Mouse (Mus musculus) limb, embryonic 15.5 days (tissue): Measurements from ENCODE around the gene Atr. TPM values are rescaled to one million over a fixed set of nuclear protein-coding genes. Genes with fewer than 3 reads are reported as not detected.

Experiments used
- ATAC-seq: fragments of 200-750 bp; cut with Nextera tagmentation; 2 replicates; pipeline ENCODE4 v1.8.0; 2017; ENCODE audit warnings: low read depth, moderate TSS enrichment; ENCODE audit not compliant: insufficient number of reproducible peaks, low FRiP score, low TSS enrichment
- H3K27ac ChIP-seq: fragments of 300-500 bp; sonication (generic); 2 replicates; pipeline ENCODE4 v1.5.1; 2015; ENCODE audit warnings: moderate library complexity, mild to moderate bottlenecking, inconsistent platforms
- H3K27me3 ChIP-seq: fragments of 300-500 bp; sonication (generic); 2 replicates; pipeline ENCODE4 v1.6.1; 2015; ENCODE audit warnings: inconsistent platforms
- H3K36me3 ChIP-seq: fragments of 300-500 bp; sonication (generic); 2 replicates; pipeline ENCODE4 v1.6.1; 2015; ENCODE audit warnings: inconsistent platforms
- H3K4me1 ChIP-seq: fragments of 300-500 bp; sonication (generic); 2 replicates; pipeline ENCODE4 v1.6.1; 2015; ENCODE audit warnings: inconsistent platforms
- H3K4me2 ChIP-seq: fragments of 300-500 bp; sonication (generic); 2 replicates; pipeline ENCODE4 v1.6.1; 2015; ENCODE audit warnings: mild to moderate bottlenecking, inconsistent platforms
- H3K4me3 ChIP-seq: fragments of 300-500 bp; sonication (generic); 2 replicates; pipeline ENCODE4 v1.5.1; 2015; ENCODE audit warnings: mild to moderate bottlenecking, inconsistent platforms
- H3K9ac ChIP-seq: fragments of 300-500 bp; sonication (generic); 2 replicates; pipeline ENCODE4 v1.6.1; 2015; ENCODE audit warnings: inconsistent platforms
- H3K9me3 ChIP-seq: fragments of 300-500 bp; sonication (generic); 2 replicates; pipeline ENCODE4 v1.6.1; 2016; ENCODE audit warnings: inconsistent platforms
- WGBS: fragments of 180-500 bp; shearing (Covaris S2); methylation state at CpG from one replicate; pipeline ENCODE4 v1.1.7; 2015; 5-methylcytosine and 5-hydroxymethylcytosine counted together
- polyA plus RNA-seq: library from polyadenylated mRNA; unstranded; fragments of >200 nt; fragmentation: Nextera tagmentation; extraction: Ambion mirVana; gene quantifications from 2 replicates; pipeline ENCODE4 v1.2.1, GENCODE M21; 2015

Atr gene
- 9.7 and 11.8 TPM in 2 replicates for polyA plus RNA-seq

- peak; percentile 85 for ATAC-seq
- Histone ChIP-seq H3K9ac (peak within 1 kb of the TSS; percentile 67), H3K36me3 (no peaks in the 10 kb centered on the region), H3K4me2 (peak within 1 kb of the TSS; percentile 92), H3K4me1 (peaks cover 5% of the 10 kb centered on the region; the same call in 1 of the 2 replicates), H3K4me3 (peak within 1 kb of the TSS; percentile 84), H3K27ac (peak within 1 kb of the TSS; percentile 68), H3K9me3 (no peaks in the 10 kb centered on the region), H3K27me3 (no peaks in the 10 kb centered on the region)
- WGBS, result under 1% methylated on average over 69 of the region's 69 CpGs
Observed at GRCm38 (mm10) chr9:95857414-95858026, at the start of gene Atr. Atr (plus strand) TSS chr9:95857597.

DNA sequence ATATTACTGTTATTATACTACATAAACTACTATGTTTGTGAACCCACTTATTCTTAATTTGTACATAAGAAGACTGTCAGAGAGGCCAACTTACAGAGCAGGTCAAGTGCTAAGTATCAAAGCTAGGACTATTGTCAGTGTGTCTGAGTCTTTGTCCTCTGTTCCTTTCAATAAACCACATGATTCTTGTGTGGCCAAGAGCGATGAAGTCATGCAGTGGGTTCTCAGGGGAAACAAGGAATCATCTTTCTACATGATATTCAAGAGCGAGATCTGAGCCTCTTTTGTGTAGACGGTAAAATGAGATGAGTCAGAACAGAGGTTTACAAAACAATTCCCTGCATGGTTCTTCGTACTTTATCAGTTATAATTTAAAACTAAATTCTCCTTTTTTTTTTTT lies 47.8 kb upstream of the Atr start:
- no peaks in the 10 kb centered on the region for H3K9me3 ChIP-seq
- no peak overlapping the region for H3K9ac ChIP-seq
- H3K4me2 ChIP-seq, result no peak overlapping the region
- H3K4me1 ChIP-seq, result peaks cover 3% of the 10 kb centered on the region; the same call in 1 of the 2 replicates
- H3K36me3 ChIP-seq, result no peaks in the 10 kb centered on the region
- H3K4me3 ChIP-seq, result no peak overlapping the region
- ATAC-seq, result no peak
- H3K27me3 ChIP-seq, result no peaks in the 10 kb centered on the region
- H3K27ac ChIP-seq, result no peak overlapping the region
- WGBS, result 88% methylated on average over 4 of the region's 4 CpGs

DNA sequence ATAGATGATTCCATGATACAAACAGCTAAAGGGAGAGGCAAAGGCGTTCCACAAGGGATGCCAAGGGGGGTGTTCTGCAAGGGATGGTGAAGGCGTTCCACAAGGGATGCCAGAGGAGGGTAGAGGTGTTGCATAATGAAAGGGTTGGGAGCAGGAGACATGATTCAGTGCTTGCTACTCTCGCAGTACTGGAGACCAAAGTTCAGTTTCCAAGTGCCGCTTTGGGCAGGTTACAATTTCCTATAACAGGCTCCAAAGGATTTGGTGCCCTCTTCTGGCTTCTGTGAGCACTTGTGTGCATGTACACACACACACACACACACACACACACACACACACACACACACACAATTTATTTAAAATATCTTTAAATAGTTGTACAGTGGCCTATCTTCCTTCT lies 45.6 kb upstream of the Atr start:
- ATAC-seq, result no peak
- Histone ChIP-seq H3K4me3 (no peak overlapping the region), H3K4me1 (peaks cover 3% of the 10 kb centered on the region; the same call in 1 of the 2 replicates), H3K9ac (no peak overlapping the region), H3K4me2 (no peak overlapping the region), H3K27me3 (no peaks in the 10 kb centered on the region), H3K36me3 (no peaks in the 10 kb centered on the region), H3K27ac (no peak overlapping the region), H3K9me3 (no peaks in the 10 kb centered on the region)
- 90% methylated on average over 4 of the region's 4 CpGs for WGBS

- H3K4me3 ChIP-seq, result no peak overlapping the region
- H3K27me3 ChIP-seq, result no peaks in the 10 kb centered on the region
- H3K9ac ChIP-seq, result no peak overlapping the region
- WGBS, result 62% methylated on average over 20 of the region's 20 CpGs
- no peaks in the 10 kb centered on the region for H3K9me3 ChIP-seq
- no peaks in the 10 kb centered on the region for H3K36me3 ChIP-seq
- no peak overlapping the region for H3K4me2 ChIP-seq
- no peak overlapping the region for H3K27ac ChIP-seq
- ATAC-seq, result no peak
- peaks cover 3% of the 10 kb centered on the region; the same call in 1 of the 2 replicates for H3K4me1 ChIP-seq
Observed at GRCm38 (mm10) chr9:95813721-95814531, 43.5 kb upstream of the Atr start.

DNA sequence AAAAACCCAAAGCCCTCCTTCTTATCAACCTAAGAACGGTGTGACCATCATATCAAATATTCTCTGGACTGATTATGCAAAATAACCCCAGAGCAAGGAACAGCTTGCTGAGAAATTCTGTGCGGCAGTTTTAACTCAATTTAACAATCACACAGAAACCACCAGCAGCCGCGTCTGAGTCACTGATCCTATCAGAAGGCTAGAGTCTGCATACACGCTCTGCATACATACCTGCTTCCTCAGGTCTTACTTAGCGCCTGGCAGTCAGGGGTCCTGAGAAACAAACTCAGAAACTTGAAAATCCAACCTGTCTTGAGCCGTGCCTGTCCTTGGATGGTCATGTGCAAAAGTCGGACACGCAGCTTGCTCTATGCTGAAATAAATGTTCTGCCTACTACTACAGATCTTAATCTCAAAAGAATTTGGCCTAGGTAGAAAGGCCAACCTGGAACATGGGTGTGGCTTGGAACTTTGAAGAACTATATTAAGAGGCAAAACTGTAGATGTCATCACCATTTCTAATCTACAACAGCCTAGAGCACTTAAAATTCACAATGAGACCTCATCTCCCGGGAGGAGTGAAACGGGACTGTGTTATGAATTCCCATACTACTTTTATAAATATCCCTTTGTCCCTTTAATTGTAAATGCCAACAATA lies 42.3 kb upstream of the Atr start:
- no peak overlapping the region for H3K4me3 ChIP-seq
- peaks cover 3% of the 10 kb centered on the region; the same call in 1 of the 2 replicates for H3K4me1 ChIP-seq
- H3K4me2 ChIP-seq, result no peak overlapping the region
- WGBS, result 82% methylated on average over 11 of the region's 11 CpGs
- H3K9ac ChIP-seq, result no peak overlapping the region
- no peaks in the 10 kb centered on the region for H3K27me3 ChIP-seq
- no peak for ATAC-seq
- no peaks in the 10 kb centered on the region for H3K9me3 ChIP-seq
- no peak overlapping the region for H3K27ac ChIP-seq
- H3K36me3 ChIP-seq, result no peaks in the 10 kb centered on the region

DNA sequence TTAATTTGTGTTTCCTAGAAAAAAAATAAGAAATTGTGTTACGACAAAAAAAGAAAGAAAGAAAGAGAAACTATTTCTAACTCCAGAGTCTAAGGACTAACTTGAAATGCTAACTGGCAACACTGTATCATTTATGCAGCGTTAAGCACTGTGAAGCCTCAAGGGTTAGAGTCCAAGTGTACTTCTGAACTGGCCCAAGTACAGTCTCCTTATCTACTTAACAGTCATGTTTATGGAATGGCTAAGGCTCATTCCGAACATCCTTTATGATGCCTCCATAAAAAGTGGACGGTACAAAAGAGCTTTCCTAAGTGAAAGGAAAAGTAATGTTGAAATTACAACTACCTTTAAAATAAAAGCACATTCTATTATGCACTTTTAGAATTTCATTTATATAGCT lies 41.7 kb upstream of the Atr start:
- no peak overlapping the region for H3K4me3 ChIP-seq
- H3K9ac ChIP-seq, result no peak overlapping the region
- H3K36me3 ChIP-seq, result no peaks in the 10 kb centered on the region
- H3K27ac ChIP-seq, result no peak overlapping the region
- H3K4me1 ChIP-seq, result peaks cover 3% of the 10 kb centered on the region; the same call in 1 of the 2 replicates
- ATAC-seq, result no peak
- H3K4me2 ChIP-seq, result no peak overlapping the region
- no peaks in the 10 kb centered on the region for H3K9me3 ChIP-seq
- no peaks in the 10 kb centered on the region for H3K27me3 ChIP-seq
- WGBS, result 70% methylated on average over 4 of the region's 4 CpGs

DNA sequence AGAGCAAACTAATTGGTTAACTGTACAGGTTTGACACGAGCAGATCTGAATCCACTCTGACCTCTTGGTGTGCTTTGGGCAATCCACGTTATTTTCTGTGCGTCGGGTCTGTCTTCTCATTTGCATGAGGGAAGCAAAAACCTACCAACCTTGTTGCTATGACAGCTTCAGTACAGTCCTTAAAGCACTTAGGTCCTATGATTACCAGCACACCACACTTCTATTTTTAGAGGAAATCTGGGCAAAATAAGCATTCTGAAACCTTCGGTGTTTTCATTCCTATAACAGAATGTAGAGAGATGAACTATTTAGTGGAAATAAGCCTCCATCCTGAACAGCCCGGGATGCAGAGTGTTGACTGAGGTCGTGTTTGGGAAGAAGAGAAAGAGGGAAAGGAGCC lies 34.9 kb upstream of the Atr start:
- ATAC-seq, result no peak
- Histone ChIP-seq H3K4me3 (no peak overlapping the region), H3K4me2 (no peak overlapping the region), H3K27me3 (no peaks in the 10 kb centered on the region), H3K9ac (no peak overlapping the region), H3K27ac (no peak overlapping the region), H3K9me3 (no peaks in the 10 kb centered on the region), H3K36me3 (no peaks in the 10 kb centered on the region), H3K4me1 (no peaks in the 10 kb centered on the region)
- 74% methylated on average over 7 of the region's 7 CpGs for WGBS

DNA sequence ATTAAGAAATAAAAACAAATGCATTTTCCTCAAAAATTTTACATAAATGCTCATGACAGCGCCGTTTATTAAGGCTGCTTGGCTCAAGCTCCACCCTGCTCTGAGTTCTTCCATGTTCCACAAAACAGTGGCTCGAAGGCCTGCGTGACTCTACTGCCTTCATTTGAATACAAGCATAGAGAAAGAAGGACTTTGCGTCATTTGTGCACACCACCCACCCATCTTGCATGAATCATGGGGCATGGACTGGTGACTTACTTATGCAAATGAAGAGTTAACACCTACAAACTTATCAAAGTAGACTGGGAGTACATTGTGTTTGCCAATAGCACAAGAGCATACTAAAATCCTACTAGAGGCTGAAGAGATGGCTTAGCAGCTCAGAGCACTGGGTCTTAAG lies 29.8 kb upstream of the Atr start:
- H3K4me2 ChIP-seq, result no peak overlapping the region
- H3K9me3 ChIP-seq, result no peaks in the 10 kb centered on the region
- H3K36me3 ChIP-seq, result no peaks in the 10 kb centered on the region
- no peaks in the 10 kb centered on the region for H3K4me1 ChIP-seq
- no peak overlapping the region for H3K27ac ChIP-seq
- H3K4me3 ChIP-seq, result no peak overlapping the region
- no peaks in the 10 kb centered on the region for H3K27me3 ChIP-seq
- H3K9ac ChIP-seq, result no peak overlapping the region
- WGBS, result 87% methylated on average over 5 of the region's 5 CpGs
- ATAC-seq, result no peak

DNA sequence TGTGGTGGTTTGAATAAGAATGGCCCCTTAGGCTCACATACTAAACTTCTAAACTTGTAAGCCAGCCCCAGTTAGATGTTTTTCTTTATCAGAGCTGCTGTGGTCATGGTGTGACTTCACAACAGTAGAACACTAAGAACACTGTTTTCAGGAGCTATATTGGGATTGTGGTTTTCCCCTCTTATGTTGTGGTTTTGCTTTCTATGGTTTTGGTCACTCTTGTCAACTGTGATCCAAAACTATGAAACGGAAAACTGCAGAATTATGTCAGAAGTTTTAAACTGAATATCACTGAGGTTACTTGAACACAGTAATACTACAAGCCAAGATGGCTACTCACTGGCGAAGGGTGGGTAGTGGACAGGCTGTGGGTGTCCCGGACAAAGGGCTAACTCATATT lies 24.6 kb upstream of the Atr start:
- Histone ChIP-seq H3K27me3 (no peaks in the 10 kb centered on the region), H3K9me3 (no peaks in the 10 kb centered on the region), H3K27ac (no peak overlapping the region), H3K9ac (no peak overlapping the region), H3K4me1 (no peaks in the 10 kb centered on the region), H3K4me3 (no peak overlapping the region), H3K4me2 (no peak overlapping the region), H3K36me3 (no peaks in the 10 kb centered on the region)
- ATAC-seq, result no peak
- WGBS, result 83% methylated on average over 3 of the region's 3 CpGs

- ATAC-seq, result no peak
- Histone ChIP-seq H3K4me1 (no peaks in the 10 kb centered on the region), H3K4me2 (no peak overlapping the region), H3K4me3 (no peak overlapping the region), H3K27me3 (no peaks in the 10 kb centered on the region), H3K9ac (no peak overlapping the region), H3K36me3 (no peaks in the 10 kb centered on the region), H3K27ac (no peak overlapping the region), H3K9me3 (no peaks in the 10 kb centered on the region)
- WGBS, result 65% methylated on average over 3 of the region's 3 CpGs
Observed at GRCm38 (mm10) chr9:95834799-95835198, 22.6 kb upstream of the Atr start.

GRCm38 (mm10) chr9:95835741-95836140 lies 21.7 kb upstream of the Atr start:
- no peak overlapping the region for H3K9ac ChIP-seq
- H3K9me3 ChIP-seq, result no peaks in the 10 kb centered on the region
- H3K4me3 ChIP-seq, result no peak overlapping the region
- no peak for ATAC-seq
- H3K4me1 ChIP-seq, result no peaks in the 10 kb centered on the region
- WGBS, result 89% methylated on average over 10 of the region's 10 CpGs
- H3K27me3 ChIP-seq, result no peaks in the 10 kb centered on the region
- H3K4me2 ChIP-seq, result no peak overlapping the region
- no peak overlapping the region for H3K27ac ChIP-seq
- no peaks in the 10 kb centered on the region for H3K36me3 ChIP-seq

- no peak overlapping the region for H3K9ac ChIP-seq
- no peak overlapping the region for H3K4me2 ChIP-seq
- ATAC-seq, result no peak
- H3K4me1 ChIP-seq, result no peaks in the 10 kb centered on the region
- no peaks in the 10 kb centered on the region for H3K9me3 ChIP-seq
- no peak overlapping the region for H3K27ac ChIP-seq
- no peak overlapping the region for H3K4me3 ChIP-seq
- H3K36me3 ChIP-seq, result no peaks in the 10 kb centered on the region
- 0 out of 2 replicates have a peak, but pooled peaks cover 7% of the 10 kb centered on the region for H3K27me3 ChIP-seq
- 66% methylated on average over 3 of the region's 3 CpGs for WGBS
Observed at GRCm38 (mm10) chr9:95839424-95839823, 18.0 kb upstream of the Atr start.
